Mouse (Mus musculus) heart, embryonic 12.5 days (tissue): ENCODE results near the gene Cpd. TPM values are rescaled to one million over a fixed set of nuclear protein-coding genes. Genes with fewer than 3 reads are reported as not detected.
A peak's percentile ranks its signal among the peaks of the same experiment; 100 is the strongest.

ENCODE experiments used
- ATAC-seq: fragments of 200-750 bp; cut with Nextera tagmentation; 2 replicates; pipeline ENCODE4 v1.8.0; 2017; ENCODE audit warnings: moderate TSS enrichment, moderate library complexity; ENCODE audit not compliant: insufficient number of reproducible peaks, low FRiP score
- H3K27ac ChIP-seq: fragments of 300-500 bp; sonication (generic); 2 replicates; pipeline ENCODE4 v1.5.1; 2016; ENCODE audit warnings: mild to moderate bottlenecking, moderate library complexity; ENCODE audit not compliant: poor library complexity, severe bottlenecking
- H3K27me3 ChIP-seq: fragments of 300-500 bp; sonication (generic); replicated peaks from 2 replicates; pipeline ENCODE4 v1.6.1; 2016; ENCODE audit warnings: mild to moderate bottlenecking, moderate library complexity
- H3K36me3 ChIP-seq: fragments of 300-500 bp; sonication (generic); 2 replicates; pipeline ENCODE4 v1.6.1; 2016; ENCODE audit warnings: mild to moderate bottlenecking, moderate library complexity
- H3K4me1 ChIP-seq: fragments of 300-500 bp; sonication (generic); replicated peaks from 2 replicates; pipeline ENCODE4 v1.6.1; 2016; ENCODE audit warnings: mild to moderate bottlenecking
- H3K4me2 ChIP-seq: fragments of 300-500 bp; sonication (generic); 2 replicates; pipeline ENCODE4 v1.6.1; 2016; ENCODE audit warnings: mild to moderate bottlenecking, moderate library complexity
- H3K4me3 ChIP-seq: fragments of 300-500 bp; sonication (generic); 2 replicates; pipeline ENCODE4 v1.5.1; 2016; ENCODE audit warnings: mild to moderate bottlenecking
- H3K9ac ChIP-seq: fragments of 300-500 bp; sonication (generic); 2 replicates; pipeline ENCODE4 v1.6.1; 2016; ENCODE audit warnings: mild to moderate bottlenecking, moderate library complexity
- H3K9me3 ChIP-seq: fragments of 300-500 bp; sonication (generic); replicated peaks from 2 replicates; pipeline ENCODE4 v1.6.1; 2016; ENCODE audit warnings: mild to moderate bottlenecking, moderate library complexity
- WGBS: fragments of 180-500 bp; shearing (Covaris S2); methylation state at CpG from one replicate; pipeline ENCODE4 v1.1.7; 2016; 5-methylcytosine and 5-hydroxymethylcytosine counted together
- polyA plus RNA-seq: library from polyadenylated mRNA; unstranded; fragments of >200 nt; fragmentation: Nextera tagmentation; extraction: Ambion mirVana; gene quantifications from 2 replicates; pipeline ENCODE4 v1.2.1, GENCODE M21; 2016

Cpd gene
- polyA plus RNA-seq = 24.3 and 25.7 TPM in 2 replicates

- Histone ChIP-seq H3K4me3 (peak within 1 kb of the TSS; percentile 92), H3K9ac (peak within 1 kb of the TSS; percentile 96), H3K9me3 (no peaks in the 10 kb centered on the region), H3K27me3 (no peaks in the 10 kb centered on the region), H3K36me3 (no peaks in the 10 kb centered on the region), H3K27ac (peak within 1 kb of the TSS; percentile 89), H3K4me2 (peak within 1 kb of the TSS; percentile 85), H3K4me1 (peaks cover 25% of the 10 kb centered on the region)
- 0% methylated on average over 29 of the region's 29 CpGs for WGBS
- peak; percentile 99 for ATAC-seq
Observed at GRCm38 (mm10) chr11:76846878-76847222, at the start of gene Cpd. Gene Cpd, minus strand, starts transcription at chr11:76847018.

- no peaks in the 10 kb centered on the region for H3K36me3 ChIP-seq
- H3K4me2 ChIP-seq = no peak overlapping the region
- no peak for ATAC-seq
- H3K4me3 ChIP-seq = no peak overlapping the region
- no peaks in the 10 kb centered on the region for H3K9me3 ChIP-seq
- H3K27me3 ChIP-seq = no peaks in the 10 kb centered on the region
- H3K9ac ChIP-seq = no peak overlapping the region
- 41% methylated on average over 6 of the region's 6 CpGs for WGBS
- no peak overlapping the region for H3K27ac ChIP-seq
- peaks cover 14% of the 10 kb centered on the region for H3K4me1 ChIP-seq
Observed at GRCm38 (mm10) chr11:76896360-76896759, 49.5 kb upstream of the Cpd start.

- no peaks in the 10 kb centered on the region for H3K27me3 ChIP-seq
- no peak overlapping the region for H3K9ac ChIP-seq
- H3K4me1 ChIP-seq = peaks cover 23% of the 10 kb centered on the region
- H3K27ac ChIP-seq = peak overlapping the region; percentile 53
- H3K9me3 ChIP-seq = no peaks in the 10 kb centered on the region
- H3K4me2 ChIP-seq = no peak overlapping the region
- ATAC-seq = peak; percentile 81
- WGBS = 24% methylated on average over 5 of the region's 5 CpGs
- no peaks in the 10 kb centered on the region for H3K36me3 ChIP-seq
- no peak overlapping the region for H3K4me3 ChIP-seq
Observed at GRCm38 (mm10) chr11:76894240-76894639, 47.4 kb upstream of the Cpd start.

GRCm38 (mm10) chr11:76893570-76893969 is 46.8 kb upstream of the Cpd start:
- 22% methylated on average over 4 of the region's 4 CpGs for WGBS
- Histone ChIP-seq H3K27ac (peak overlapping the region; percentile 53), H3K9ac (no peak overlapping the region), H3K4me2 (0 out of 2 replicates have a peak overlapping the region, but pooled peaks have one; percentile 5), H3K9me3 (no peaks in the 10 kb centered on the region), H3K4me1 (peaks cover 24% of the 10 kb centered on the region), H3K36me3 (no peaks in the 10 kb centered on the region), H3K27me3 (no peaks in the 10 kb centered on the region), H3K4me3 (no peak overlapping the region)
- peak; percentile 81 for ATAC-seq

DNA sequence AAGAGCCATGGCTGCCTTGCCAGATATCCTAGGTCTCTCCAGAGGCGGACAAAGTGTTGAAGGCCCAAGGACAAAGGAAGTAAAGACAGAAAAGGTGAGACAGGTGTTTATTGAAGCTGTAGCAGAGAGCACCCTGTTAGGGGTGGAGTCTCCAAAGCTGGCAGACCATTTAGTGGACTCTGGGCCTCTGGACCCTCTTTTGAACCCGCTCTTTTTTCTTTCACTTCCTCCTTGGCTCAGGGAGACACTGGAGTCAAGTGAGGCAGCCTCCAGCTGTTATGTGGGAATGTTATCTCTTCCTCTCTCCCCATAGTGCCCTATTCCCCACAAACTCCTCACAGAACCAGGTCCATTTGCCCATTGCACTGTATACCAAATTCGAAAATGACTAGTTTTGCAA is 46.2 kb upstream of the Cpd start:
- no peaks in the 10 kb centered on the region for H3K27me3 ChIP-seq
- no peak overlapping the region for H3K4me2 ChIP-seq
- ATAC-seq = no peak
- no peak overlapping the region for H3K9ac ChIP-seq
- H3K9me3 ChIP-seq = no peaks in the 10 kb centered on the region
- H3K4me3 ChIP-seq = no peak overlapping the region
- WGBS = 63% methylated on average over 3 of the region's 3 CpGs
- H3K4me1 ChIP-seq = peaks cover 24% of the 10 kb centered on the region
- H3K27ac ChIP-seq = peak overlapping the region; percentile 40
- H3K36me3 ChIP-seq = no peaks in the 10 kb centered on the region

DNA sequence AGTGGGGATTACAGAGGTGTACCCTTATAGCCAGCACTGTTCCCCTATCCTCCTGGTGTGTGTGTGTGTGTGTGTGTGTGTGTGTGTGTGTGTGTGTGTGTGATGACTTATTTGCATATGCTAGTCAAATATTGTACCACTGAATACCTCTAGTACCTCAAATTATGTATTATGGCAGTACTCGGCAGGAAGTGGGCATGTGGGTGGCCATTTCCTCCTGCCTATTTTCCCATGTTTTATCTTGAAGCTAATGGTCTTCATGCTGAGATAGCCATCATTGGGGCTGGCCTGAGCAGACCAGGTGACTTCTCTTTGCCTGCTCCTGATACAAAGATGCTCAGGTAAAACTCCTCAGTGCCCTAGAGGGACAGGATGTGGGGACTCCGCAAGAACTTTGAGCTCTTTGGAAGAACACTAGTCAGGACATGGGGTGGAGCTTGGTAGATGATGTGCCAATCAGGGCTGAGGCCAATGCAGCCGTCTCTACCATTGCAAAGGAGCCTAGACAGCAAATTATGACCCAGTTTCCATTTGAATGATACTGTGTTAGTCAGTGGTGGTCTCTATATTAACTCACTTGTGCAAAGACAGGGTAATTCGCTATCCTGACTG is 45.0 kb upstream of the Cpd start:
- Histone ChIP-seq H3K9me3 (no peaks in the 10 kb centered on the region), H3K27me3 (no peaks in the 10 kb centered on the region), H3K4me3 (no peak overlapping the region), H3K4me1 (peaks cover 24% of the 10 kb centered on the region), H3K4me2 (no peak overlapping the region), H3K9ac (no peak overlapping the region), H3K27ac (no peak overlapping the region), H3K36me3 (no peaks in the 10 kb centered on the region)
- ATAC-seq = no peak
- 79% methylated on average over 4 of the region's 4 CpGs for WGBS

DNA sequence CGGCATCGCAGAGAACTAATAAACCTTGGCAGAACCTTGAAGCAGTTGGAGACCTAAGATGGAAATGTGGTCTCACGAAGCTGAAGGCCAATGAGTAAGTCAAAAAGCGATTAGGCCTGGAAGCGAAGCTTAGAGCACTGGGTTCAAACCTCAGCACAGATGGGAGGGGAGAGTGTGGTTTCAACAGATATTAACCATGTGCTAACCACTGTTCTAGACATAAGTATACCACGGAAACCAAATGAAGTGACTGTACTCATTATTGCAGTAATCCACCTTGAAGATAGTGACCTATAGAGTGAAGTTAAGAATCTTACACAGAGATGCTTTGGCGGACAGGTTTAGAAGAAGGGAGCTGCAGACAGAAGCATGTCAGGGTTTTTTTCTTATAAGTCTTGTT is 44.4 kb upstream of the Cpd start:
- Histone ChIP-seq H3K27me3 (no peaks in the 10 kb centered on the region), H3K4me1 (peaks cover 22% of the 10 kb centered on the region), H3K9me3 (no peaks in the 10 kb centered on the region), H3K4me3 (no peak overlapping the region), H3K27ac (no peak overlapping the region), H3K9ac (no peak overlapping the region), H3K36me3 (no peaks in the 10 kb centered on the region), H3K4me2 (no peak overlapping the region)
- 87% methylated on average over 7 of the region's 7 CpGs for WGBS
- no peak for ATAC-seq

DNA sequence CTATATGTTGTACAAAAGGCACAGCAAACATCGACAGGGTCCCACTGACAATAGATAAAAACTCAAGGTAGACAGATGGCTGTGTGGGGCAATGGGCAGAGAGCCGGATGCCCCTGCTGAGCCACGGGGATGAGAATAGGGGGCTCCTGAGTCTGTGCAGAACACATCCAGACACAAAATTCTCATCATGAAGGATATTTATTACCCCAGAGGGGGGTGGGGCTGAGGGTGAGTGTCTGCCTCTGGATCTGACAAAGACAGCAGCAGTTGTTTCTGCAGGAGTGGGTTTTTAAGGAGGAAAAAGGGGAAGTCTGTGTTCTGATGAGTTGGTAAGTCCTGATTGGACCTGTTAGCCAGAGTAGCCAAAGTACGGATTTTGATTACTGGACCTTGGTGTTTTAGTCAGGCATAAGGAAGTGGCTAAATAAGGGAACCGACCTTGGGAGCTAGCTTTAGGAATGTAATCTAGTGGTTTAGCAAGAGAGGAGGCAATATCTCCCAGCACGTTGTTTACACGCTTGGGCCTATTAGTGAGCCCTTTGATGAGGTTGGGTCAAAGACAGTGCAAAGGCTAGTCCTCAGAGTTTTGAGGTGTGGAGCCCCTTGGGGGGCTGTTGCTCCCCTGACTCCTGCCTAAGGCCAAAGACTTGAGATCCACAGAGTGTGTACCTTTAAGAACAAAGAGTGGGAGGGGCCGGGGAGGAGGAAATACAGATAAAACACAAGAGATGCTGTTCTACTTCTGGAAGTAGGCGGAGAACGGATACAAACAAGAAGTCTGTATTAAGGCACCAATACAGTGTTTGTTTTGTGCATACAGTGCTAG is 42.7 kb upstream of the Cpd start:
- WGBS = 36% methylated on average over 10 of the region's 10 CpGs
- ATAC-seq = no peak
- Histone ChIP-seq H3K4me1 (peaks cover 22% of the 10 kb centered on the region), H3K4me2 (peak overlapping the region; percentile 30), H3K9ac (no peak overlapping the region), H3K27ac (no peak overlapping the region), H3K27me3 (no peaks in the 10 kb centered on the region), H3K36me3 (no peaks in the 10 kb centered on the region), H3K4me3 (no peak overlapping the region), H3K9me3 (no peaks in the 10 kb centered on the region)

- H3K4me2 ChIP-seq = no peak overlapping the region
- ATAC-seq = no peak
- H3K9ac ChIP-seq = no peak overlapping the region
- H3K9me3 ChIP-seq = no peaks in the 10 kb centered on the region
- no peaks in the 10 kb centered on the region for H3K36me3 ChIP-seq
- no peak overlapping the region for H3K27ac ChIP-seq
- 42% methylated on average over 5 of the region's 5 CpGs for WGBS
- H3K27me3 ChIP-seq = no peaks in the 10 kb centered on the region
- no peak overlapping the region for H3K4me3 ChIP-seq
- H3K4me1 ChIP-seq = peaks cover 4% of the 10 kb centered on the region
Observed at GRCm38 (mm10) chr11:76884451-76884850, 37.6 kb upstream of the Cpd start.

DNA sequence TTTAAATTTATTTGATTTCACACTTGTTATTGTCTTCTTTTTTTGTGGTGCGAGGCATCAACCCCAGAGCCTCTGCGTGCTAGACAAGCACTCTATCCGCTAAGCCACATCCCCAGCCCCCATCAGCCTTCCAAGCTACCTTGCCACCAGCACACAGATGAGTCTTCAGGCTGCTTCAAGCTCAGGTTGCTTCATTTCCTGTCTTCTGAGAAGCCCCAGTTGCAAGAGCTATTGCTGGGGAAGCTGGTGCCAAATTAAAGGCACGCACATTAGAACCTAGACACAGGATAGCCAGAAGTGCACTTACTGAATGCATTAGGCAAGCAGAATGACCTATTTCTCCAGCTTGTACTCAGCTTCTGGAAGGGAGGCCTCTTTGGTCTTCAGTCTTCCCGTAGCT is 33.0 kb upstream of the Cpd start:
- H3K36me3 ChIP-seq = no peaks in the 10 kb centered on the region
- H3K9me3 ChIP-seq = no peaks in the 10 kb centered on the region
- H3K27me3 ChIP-seq = no peaks in the 10 kb centered on the region
- no peak overlapping the region for H3K4me3 ChIP-seq
- WGBS = 86% methylated on average over 5 of the region's 5 CpGs
- H3K27ac ChIP-seq = no peak overlapping the region
- H3K4me2 ChIP-seq = no peak overlapping the region
- no peak overlapping the region for H3K9ac ChIP-seq
- no peak for ATAC-seq
- H3K4me1 ChIP-seq = 0 out of 2 replicates have a peak, but pooled peaks cover 4% of the 10 kb centered on the region

DNA sequence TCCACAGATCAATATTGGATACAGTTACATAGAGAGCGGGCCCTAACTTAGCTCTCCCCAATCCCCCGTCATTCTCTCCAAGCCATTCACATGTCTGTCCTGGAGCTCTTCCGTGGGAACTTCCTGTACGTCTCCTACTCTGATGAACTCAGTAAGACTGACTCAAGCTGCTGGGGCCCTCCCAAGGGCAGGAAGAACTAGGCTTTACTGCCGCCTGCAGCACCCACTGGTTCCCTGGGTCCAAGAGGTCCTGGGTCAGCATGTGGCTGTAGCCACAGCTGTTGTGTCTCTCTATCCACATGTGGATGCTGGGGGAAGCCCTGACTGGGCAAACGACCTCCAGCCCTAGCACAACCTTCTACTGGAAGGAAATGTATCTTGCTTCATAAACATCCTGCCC is 27.9 kb upstream of the Cpd start:
- no peak overlapping the region for H3K27ac ChIP-seq
- 0 out of 2 replicates have a peak, but pooled peaks cover 5% of the 10 kb centered on the region for H3K4me1 ChIP-seq
- H3K9ac ChIP-seq = no peak overlapping the region
- H3K9me3 ChIP-seq = no peaks in the 10 kb centered on the region
- H3K27me3 ChIP-seq = no peaks in the 10 kb centered on the region
- H3K4me2 ChIP-seq = no peak overlapping the region
- H3K4me3 ChIP-seq = no peak overlapping the region
- H3K36me3 ChIP-seq = no peaks in the 10 kb centered on the region
- ATAC-seq = no peak
- WGBS = 53% methylated on average over 6 of the region's 6 CpGs
